Mouse (Mus musculus): ENCODE measurements around the gene Ttll11. TPM values are rescaled to one million over a fixed set of nuclear protein-coding genes. Genes with fewer than 3 reads are reported as not detected.

The Ttll11 gene
- polyA plus RNA-seq, 1 experiment from 2014 or later, result 0.88 TPM

DNA sequence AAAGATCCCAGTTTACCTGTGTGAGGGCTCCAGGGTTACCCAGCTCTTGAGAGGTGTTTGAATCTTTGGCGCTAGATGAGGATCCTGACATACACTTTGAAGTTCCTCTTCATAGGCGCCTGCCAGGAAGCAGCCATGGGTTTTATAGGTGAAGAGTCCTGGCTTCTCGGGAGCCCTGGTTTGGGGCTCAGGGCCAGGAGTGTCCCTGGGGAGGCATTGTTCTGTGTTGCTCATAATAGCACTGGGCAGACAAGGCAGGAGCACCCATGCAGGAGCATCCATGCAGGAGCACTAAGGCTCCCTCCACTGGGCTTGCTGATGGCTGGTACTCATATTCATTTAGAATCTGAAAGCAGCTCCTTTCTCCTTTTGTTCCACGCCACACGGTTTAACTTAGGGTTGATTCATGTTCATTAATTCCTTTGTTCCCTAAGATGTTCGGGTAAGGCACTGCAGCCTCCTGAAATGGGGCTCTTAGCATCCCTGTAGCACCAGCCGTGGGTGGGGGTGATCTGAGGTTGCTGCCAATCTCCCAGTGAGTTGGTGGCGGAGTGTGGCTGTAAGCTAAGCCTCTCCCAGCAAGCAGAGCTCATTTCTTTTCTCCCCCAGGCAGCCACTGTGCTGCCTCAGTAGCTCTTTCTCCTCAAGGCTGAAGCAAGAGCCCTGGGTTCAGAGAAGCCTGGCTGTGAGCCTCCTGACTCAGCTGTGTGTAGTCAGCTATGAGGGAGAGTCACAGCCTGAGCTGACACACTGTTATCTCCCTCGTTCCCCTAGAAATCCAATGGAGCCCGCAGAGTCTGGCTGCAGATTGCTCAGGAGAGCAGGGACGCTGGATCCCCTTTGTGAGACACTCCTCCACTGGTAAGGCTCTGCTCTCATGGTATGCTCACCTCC is 133.9 kb downstream of the Ttll11 start:
- ATAC-seq (replicated peaks; ENCODE audit: low FRiP score), result no peak
- 62% methylated on average over 11 of the region's 11 CpGs for WGBS
- H3K4me2 ChIP-seq, result no peak overlapping the region

DNA sequence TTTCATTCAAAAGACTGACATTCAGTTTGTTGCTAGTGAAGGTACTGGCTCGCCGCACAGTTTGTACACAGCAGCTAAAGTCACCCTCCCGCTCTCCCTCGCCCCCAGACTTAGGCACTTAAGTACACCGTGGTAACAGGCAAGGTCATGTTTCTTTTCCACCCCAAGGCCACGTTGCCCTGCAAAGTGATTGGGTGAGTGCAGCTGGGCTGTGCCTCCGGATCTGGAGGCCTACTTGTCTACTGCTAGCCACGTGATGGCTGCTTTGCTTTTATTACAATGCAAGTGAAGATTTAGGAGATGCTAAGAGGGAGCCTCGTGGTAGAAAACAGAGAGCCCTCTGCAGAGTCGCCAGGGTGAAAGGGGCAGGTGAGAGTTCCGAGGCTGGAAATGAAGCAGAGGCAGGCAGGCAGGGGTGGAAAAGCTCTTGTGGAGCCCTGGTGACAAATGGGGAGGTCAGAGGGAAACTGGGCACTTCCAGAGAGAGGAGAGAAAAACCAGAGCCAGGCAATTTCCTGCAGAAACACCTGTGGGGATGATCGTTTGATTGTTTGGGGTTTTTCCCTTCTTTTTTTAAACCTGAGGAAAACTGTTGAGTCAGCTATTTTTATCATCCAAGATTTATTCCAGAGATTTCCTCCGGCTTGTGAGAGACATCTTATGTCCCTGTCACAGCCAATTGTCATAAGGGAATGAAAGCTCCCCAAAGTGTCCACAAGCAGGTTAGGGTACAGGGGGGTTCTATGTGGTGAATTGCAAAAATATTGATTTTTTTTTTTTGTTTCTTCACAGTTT is 135.6 kb downstream of the Ttll11 start:
- Histone ChIP-seq H3K9ac (no peak overlapping the region), H3K27ac (no peak overlapping the region), H3K4me3 (replicated peaks) (no peak overlapping the region), H3K4me1 (peaks cover 25% of the 10 kb centered on the region), H3K27me3 (no peaks in the 10 kb centered on the region), H3K9me3 (replicated peaks) (no peaks in the 10 kb centered on the region), H3K4me2 (no peak overlapping the region), H3K36me3 (no peaks in the 10 kb centered on the region)
- 10% methylated on average over 13 of the region's 13 CpGs for WGBS
- 0 out of 2 replicates have a peak, but pooled peaks have one; percentile 41 for ATAC-seq (replicated peaks; ENCODE audit: low FRiP score)

More for the DNA sequence above, 133.9 kb downstream of the Ttll11 start:
- Histone ChIP-seq H3K9ac (no peak overlapping the region), H3K9me3 (replicated peaks) (no peaks in the 10 kb centered on the region), H3K36me3 (no peaks in the 10 kb centered on the region), H3K4me1 (peaks cover 35% of the 10 kb centered on the region), H3K4me3 (replicated peaks) (no peak overlapping the region), H3K27ac (no peak overlapping the region), H3K27me3 (peaks cover 4% of the 10 kb centered on the region)

DNA sequence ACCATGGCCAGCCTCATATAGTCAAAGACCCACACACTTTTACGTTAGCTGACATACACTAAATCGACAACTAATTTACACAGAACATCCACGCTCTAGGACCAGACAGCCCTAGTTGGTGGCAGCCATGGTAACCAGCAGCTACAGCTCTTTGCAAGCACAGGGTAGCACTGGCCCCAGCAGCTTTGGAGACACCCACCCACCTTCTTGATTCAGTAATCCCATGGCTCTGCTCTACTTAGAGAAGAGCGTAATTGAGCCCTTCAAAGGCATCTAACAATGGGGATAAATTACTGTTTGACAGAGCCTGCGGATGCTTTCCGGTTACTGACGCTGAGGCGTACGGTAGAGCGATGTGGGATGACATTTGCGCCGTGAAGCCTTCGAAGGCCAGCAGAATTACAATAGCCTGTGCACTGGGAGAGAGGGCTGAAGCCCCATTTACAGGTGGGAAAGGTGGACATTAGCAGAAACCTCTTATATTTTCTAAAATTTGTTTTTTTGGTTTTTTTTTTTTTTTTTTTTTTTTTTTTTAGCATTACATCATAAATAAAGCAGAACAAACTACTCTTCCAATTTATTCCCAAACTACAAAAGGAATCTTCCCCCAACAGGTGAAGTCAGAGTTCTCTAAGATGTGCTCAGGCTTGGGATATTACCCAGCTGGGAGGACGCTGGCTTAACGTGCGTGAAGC is 136.8 kb downstream of the Ttll11 start:
- H3K27ac ChIP-seq, result no peak overlapping the region
- H3K9me3 ChIP-seq (replicated peaks), result no peaks in the 10 kb centered on the region
- no peak overlapping the region for H3K4me2 ChIP-seq
- ATAC-seq (replicated peaks; ENCODE audit: low FRiP score), result no peak
- 62% methylated on average over 16 of the region's 16 CpGs for WGBS
- no peak overlapping the region for H3K4me3 ChIP-seq (replicated peaks)
- H3K36me3 ChIP-seq, result no peaks in the 10 kb centered on the region
- H3K27me3 ChIP-seq, result no peaks in the 10 kb centered on the region
- H3K4me1 ChIP-seq, result peaks cover 25% of the 10 kb centered on the region
- H3K9ac ChIP-seq, result no peak overlapping the region

DNA sequence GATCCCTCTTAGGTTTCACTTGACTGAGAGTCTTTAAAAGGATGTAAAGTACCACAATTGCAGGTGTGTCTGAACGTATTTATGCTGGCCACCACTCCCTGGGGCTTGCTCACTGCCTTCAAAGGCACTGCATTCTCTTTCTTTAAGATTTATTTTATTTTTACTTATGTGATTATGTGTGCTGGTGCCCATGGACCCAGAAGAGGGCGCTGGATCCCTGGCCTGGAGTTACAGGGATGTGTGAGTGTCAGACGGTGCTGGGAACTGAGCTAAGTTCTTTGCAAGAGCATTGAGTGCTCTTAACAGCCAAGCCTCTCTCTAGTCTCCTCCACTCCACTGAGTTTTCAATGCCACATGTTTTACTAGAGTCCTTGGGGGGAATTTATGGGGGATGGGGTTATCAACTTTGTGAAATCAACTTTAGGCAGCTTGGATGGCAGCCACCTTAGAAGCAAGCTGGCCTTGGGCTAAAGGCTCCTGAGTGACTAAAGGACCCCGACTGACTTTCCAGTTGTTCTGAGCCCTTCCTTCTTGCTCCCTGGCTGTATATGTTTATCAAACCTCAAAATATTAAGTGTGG is 137.8 kb downstream of the Ttll11 start:
- Histone ChIP-seq H3K9me3 (replicated peaks) (peaks cover 6% of the 10 kb centered on the region; the same call in 1 of the 2 replicates), H3K9ac (no peak overlapping the region), H3K36me3 (no peaks in the 10 kb centered on the region), H3K4me3 (replicated peaks) (no peak overlapping the region), H3K4me2 (no peak overlapping the region), H3K27me3 (no peaks in the 10 kb centered on the region), H3K4me1 (peaks cover 25% of the 10 kb centered on the region), H3K27ac (no peak overlapping the region)
- no peak for ATAC-seq (replicated peaks; ENCODE audit: low FRiP score)
- WGBS, result 60% methylated on average over 4 of the region's 4 CpGs

DNA sequence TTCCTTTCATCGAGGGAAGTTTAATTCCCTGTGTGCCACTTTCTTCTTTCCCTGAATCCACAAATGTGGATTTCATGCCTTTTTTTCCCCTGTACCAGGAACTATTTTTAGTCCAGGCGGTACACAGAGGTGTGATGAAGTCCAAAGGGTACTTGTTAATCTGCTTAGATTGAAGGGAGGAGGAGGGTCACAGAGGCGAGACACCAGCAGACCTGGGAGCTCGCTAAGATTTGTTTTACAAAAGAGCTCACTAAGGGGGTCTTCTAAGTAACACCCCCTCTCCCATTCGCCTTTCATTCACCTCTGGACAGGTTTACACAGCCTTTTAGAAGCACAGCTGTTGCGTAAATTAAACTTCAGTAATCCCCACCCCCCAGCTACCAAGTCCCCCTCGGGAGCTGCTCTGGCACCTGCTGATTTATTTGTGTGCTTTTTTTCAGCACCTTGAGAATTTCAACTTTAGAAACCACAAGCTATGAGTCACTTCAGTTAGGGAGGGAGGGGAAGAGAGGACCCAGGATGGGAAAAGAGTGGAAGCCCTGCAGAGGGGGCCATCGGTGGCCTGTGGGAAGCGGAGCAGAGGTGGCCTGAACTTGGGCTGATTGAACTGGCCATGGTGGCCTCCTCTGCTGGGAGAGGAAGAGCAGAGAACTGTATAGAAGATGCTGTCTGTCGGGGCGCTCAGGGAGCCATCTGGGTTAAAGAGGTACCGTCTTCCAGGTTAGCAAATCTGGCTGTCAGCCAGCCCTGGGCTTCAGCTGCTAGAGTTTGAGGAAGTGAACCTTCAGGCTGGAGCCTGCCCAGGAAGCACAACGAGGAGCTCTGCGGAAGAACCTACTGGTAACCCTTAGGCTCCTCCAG is 138.5 kb downstream of the Ttll11 start:
- H3K9me3 ChIP-seq (replicated peaks), result peaks cover 12% of the 10 kb centered on the region; the same call in 1 of the 2 replicates
- peaks cover 25% of the 10 kb centered on the region for H3K4me1 ChIP-seq
- H3K4me3 ChIP-seq (replicated peaks), result no peak overlapping the region
- H3K27me3 ChIP-seq, result no peaks in the 10 kb centered on the region
- no peaks in the 10 kb centered on the region for H3K36me3 ChIP-seq
- peak; percentile 56 for ATAC-seq (replicated peaks; ENCODE audit: low FRiP score)
- H3K4me2 ChIP-seq, result no peak overlapping the region
- no peak overlapping the region for H3K27ac ChIP-seq
- WGBS, result 17% methylated on average over 14 of the region's 14 CpGs
- H3K9ac ChIP-seq, result no peak overlapping the region

DNA sequence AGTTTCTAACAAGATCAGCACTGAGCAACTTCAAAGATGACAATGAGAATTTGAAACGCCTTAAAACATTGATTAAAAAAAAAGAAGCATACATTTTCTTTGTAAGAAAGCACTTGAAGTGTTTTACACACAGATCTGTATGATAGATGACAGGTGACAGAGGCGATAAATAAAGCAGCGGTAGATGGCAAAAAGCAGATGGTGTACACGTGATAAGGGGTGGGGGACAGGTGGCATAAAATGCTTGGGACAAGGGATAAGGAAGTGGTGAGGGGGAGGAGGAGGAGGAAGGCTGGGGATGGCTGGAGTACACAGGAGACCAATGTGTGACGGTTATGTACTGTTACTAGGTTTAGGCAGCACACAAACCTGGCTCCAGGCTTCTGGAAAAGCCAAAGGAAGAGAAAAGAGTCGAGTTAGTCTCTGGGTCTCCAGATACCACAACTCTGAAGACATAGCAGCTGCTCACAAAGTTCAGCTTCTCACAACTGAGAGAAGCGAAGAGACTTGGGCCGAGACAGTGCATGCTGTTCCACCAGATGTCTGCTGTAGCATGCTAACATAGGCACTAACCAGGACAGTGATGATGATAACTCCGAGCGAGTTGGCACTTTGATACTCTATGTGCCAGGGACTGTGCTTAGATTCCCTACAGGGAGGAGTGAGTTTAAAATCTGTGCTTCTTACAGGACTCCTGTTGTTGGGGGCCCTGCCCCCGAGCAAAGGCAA is 140.8 kb downstream of the Ttll11 start:
- H3K4me3 ChIP-seq (replicated peaks), result no peak overlapping the region
- peaks cover 18% of the 10 kb centered on the region for H3K4me1 ChIP-seq
- H3K4me2 ChIP-seq, result no peak overlapping the region
- H3K36me3 ChIP-seq, result no peaks in the 10 kb centered on the region
- no peak for ATAC-seq (replicated peaks; ENCODE audit: low FRiP score)
- no peak overlapping the region for H3K27ac ChIP-seq
- peaks cover 12% of the 10 kb centered on the region; the same call in 1 of the 2 replicates for H3K9me3 ChIP-seq (replicated peaks)
- 79% methylated on average over 11 of the region's 11 CpGs for WGBS
- H3K27me3 ChIP-seq, result no peaks in the 10 kb centered on the region
- no peak overlapping the region for H3K9ac ChIP-seq

DNA sequence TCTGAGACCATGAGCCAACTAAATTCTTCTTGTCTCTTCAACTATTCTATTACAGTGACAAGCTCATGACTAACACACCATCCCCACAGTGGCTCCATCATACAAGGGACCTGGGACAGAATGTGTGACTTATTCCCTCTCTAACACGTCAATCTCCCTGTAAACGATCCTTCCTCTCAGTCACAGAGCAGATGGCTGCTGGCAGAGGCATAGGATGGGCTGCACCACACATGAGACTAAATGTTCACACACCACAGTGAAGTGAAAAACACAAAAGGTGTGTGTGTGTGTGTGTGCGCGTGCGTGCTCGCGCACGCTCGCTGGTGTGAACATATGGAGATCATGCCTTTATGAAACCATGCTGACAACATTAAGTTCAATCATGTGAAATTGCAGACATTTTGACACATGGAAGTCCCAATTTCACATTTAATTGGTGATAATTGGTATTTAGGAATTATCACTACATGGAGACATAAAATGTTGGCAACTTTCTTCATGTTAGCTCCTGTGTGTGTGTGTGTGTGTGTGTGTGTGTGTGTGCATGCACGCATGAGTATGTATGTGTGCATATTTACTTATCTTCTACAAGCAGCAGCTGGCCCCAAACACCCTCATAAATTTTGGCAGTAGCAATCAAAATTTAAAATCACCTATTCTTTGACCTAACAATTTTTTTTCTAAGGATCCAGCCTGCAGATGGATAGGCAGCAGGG is 145.4 kb downstream of the Ttll11 start:
- Histone ChIP-seq H3K27ac (no peak overlapping the region), H3K9ac (no peak overlapping the region), H3K4me2 (no peak overlapping the region), H3K27me3 (no peaks in the 10 kb centered on the region), H3K9me3 (replicated peaks) (peaks cover 12% of the 10 kb centered on the region; the same call in 1 of the 2 replicates), H3K4me3 (replicated peaks) (no peak overlapping the region), H3K4me1 (peaks cover 16% of the 10 kb centered on the region), H3K36me3 (no peaks in the 10 kb centered on the region)
- 95% methylated on average over 10 of the region's 10 CpGs for WGBS
- no peak for ATAC-seq (replicated peaks; ENCODE audit: low FRiP score)

DNA sequence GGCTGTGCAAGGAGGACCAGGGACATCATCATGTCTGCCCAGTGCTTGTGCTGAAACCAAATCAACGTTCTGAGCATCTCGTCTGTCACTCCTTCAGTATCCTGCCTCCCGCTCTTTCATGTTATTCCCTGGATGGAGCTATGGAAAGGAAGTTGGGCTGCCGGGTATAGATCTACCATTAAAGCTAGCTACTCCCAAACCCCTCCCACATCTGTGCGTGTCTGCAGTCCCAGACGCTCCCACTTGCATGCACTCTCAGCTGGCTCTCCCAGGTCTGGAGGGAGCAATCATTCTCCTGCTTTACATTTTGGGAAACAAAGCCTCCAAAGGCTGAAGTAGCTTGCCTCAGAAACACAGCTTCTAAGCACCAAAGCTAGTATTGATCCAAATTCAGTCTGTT is 146.2 kb downstream of the Ttll11 start:
- Histone ChIP-seq H3K9ac (no peak overlapping the region), H3K36me3 (no peaks in the 10 kb centered on the region), H3K4me2 (no peak overlapping the region), H3K9me3 (replicated peaks) (peaks cover 12% of the 10 kb centered on the region; the same call in 1 of the 2 replicates), H3K27me3 (no peaks in the 10 kb centered on the region), H3K27ac (no peak overlapping the region), H3K4me3 (replicated peaks) (no peak overlapping the region), H3K4me1 (peaks cover 16% of the 10 kb centered on the region)
- no peak for ATAC-seq (replicated peaks; ENCODE audit: low FRiP score)
- WGBS, result 36% methylated on average over 6 of the region's 6 CpGs

DNA sequence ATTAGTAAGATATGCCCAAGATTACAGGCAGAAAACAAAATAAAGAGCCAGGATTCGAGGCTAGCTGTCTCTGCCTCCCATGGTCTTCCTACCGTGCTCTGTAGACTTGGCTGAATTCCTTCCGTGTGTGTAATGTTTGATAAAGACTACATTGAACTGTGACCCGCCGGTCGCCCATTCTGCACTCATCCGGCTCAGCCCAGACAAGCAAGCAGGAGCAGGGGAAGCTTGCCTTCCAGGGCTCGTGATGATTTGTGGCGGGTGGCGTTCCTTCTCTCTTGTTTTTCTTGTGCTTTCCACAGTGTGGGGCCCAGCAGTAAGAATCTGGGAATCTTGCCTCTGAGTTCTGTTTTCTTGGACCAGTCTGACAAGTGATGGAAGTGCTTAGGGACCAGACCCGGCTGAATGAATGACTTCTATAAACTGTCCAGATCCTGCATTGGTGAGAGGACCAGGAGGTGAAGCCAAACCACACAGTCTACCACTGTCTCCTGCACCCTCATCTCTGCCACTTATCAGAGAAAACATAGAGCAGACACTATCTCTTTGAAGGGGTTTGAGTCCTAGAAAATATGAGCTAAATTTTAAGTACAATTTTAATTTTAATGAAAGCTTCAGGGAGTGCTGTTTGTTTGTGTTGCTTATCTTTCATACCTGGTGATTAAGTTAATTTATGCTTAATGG is 146.8 kb downstream of the Ttll11 start:
- H3K9ac ChIP-seq, result no peak overlapping the region
- peak; percentile 85 for ATAC-seq (replicated peaks; ENCODE audit: low FRiP score)

More for the DNA sequence above, 146.8 kb downstream of the Ttll11 start:
- Histone ChIP-seq H3K4me1 (peaks cover 16% of the 10 kb centered on the region), H3K27me3 (no peaks in the 10 kb centered on the region), H3K9me3 (replicated peaks) (peaks cover 12% of the 10 kb centered on the region; the same call in 1 of the 2 replicates), H3K4me3 (replicated peaks) (no peak overlapping the region), H3K36me3 (no peaks in the 10 kb centered on the region), H3K27ac (peak overlapping the region; percentile 52), H3K4me2 (no peak overlapping the region)
- WGBS, result 9% methylated on average over 11 of the region's 11 CpGs
